Mouse (Mus musculus): ENCODE results near the gene Whrn.
A peak's percentile ranks its signal among the peaks of the same experiment; 100 is the strongest.

The Whrn gene

DNA sequence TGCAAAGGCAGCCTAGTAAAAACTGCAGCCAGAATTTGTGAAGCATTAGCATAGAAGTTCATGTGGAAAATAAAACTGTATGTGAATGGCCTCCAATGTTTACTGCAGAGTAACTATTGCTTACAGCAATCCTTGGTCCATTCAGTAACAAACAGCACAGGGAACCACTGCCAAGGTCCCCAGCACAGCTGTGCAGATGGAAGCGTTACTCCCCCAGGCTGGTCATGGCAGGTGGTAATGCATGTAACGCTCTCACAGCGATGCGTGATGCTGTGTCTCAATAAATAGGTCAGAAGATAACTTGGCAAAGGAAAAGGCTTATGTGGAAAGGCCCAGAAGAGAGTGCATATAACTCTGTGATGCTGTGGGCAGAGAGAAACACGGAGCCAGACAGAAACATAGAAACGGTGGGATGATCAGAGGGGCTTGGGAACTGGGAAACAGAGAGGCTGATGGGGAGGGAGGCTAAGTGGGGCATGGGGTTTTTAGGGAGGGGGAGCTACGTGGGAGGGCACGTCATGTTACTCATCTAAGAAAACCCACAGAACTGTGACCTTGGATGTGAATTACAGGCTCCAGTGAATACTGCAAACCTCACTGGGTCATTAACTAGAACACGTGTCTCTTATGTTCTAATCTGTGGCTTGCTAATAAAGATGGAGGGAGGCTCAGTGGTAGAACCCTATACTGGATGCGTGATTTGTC, 51.3 kb downstream of the Whrn start:
- DNase-seq: no peak

GRCm38 (mm10) chr4:63443101-63443500, 52.7 kb downstream of the Whrn start:
- DNase-seq: no peak

GRCm38 (mm10) chr4:63441616-63442015, 54.2 kb downstream of the Whrn start:
- DNase-seq: no peak

DNA sequence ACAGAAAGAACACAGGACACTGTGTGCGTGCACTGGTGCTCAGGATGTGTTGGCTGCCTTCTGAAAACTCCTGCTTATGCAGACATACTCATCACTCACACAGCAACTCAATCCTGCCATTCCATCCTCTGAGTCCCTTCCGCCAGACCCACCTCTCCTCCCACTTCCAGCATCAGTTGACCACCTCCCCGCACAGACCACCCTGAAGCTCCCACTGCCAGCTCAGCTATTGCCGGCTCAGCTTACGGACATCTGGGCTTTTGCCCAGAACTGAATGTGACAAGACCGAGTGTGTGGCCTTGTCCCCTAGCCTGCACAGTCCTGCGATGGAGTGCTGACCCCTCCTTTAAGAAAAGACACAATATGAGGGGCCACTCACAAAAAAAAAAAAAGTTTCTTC, 55.5 kb downstream of the Whrn start:
- DNase-seq: no peak

GRCm38 (mm10) chr4:63437968-63438367, 57.8 kb downstream of the Whrn start:
- no peak for DNase-seq

GRCm38 (mm10) chr4:63437119-63437815, 58.5 kb downstream of the Whrn start:
- DNase-seq: no peak

DNA sequence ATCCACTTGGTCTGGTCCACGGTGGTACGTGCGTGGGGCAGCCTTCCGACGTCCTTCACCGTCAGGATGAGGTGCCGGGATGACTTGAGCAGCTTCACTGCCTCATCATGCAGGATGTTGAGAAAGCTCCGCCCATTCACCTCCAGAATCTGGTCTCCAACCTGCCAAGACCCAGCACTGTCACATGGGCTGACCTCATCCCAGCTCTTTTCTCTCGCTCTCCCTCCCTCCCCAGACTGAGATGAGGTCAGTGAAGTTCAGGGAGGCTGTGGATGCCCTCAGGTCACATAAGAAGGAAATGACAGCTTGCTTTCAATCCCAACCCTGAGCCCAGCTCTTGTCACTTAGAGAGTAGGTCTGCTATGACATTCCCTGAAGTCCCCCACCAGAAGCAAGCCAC, 60.4 kb downstream of the Whrn start:
- no peak for DNase-seq

- no peak for DNase-seq
Measured at GRCm38 (mm10) chr4:63431098-63431497, 64.7 kb downstream of the Whrn start.

- no peak for DNase-seq
Measured at GRCm38 (mm10) chr4:63430357-63430756, 65.4 kb downstream of the Whrn start.

DNA sequence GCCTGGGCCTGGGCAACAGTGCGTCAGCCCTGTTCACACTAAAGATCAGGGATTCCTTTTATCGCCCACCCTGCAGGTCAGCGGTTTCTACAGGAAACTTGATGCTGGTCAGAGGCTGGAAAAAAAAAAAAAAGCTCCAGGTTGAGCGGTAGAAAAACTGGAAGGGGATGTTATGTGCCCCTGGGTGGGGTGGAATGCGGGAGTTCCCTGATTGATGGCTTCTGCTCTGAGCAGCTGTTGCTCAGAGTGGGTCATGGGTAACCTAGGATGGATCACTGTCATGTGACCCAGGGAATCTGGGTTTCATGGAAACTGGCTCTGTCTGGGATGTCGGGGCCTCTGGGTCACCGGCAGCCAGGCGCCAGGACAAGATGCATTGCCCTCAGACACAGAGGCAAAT, 69.5 kb downstream of the Whrn start:
- no peak for DNase-seq

GRCm38 (mm10) chr4:63423811-63424210, 72.0 kb downstream of the Whrn start:
- DNase-seq: no peak

- DNase-seq: no peak
Measured at GRCm38 (mm10) chr4:63423231-63423630, 72.6 kb downstream of the Whrn start.

GRCm38 (mm10) chr4:63420143-63420920, 75.5 kb downstream of the Whrn start:
- DNase-seq: no peak

DNA sequence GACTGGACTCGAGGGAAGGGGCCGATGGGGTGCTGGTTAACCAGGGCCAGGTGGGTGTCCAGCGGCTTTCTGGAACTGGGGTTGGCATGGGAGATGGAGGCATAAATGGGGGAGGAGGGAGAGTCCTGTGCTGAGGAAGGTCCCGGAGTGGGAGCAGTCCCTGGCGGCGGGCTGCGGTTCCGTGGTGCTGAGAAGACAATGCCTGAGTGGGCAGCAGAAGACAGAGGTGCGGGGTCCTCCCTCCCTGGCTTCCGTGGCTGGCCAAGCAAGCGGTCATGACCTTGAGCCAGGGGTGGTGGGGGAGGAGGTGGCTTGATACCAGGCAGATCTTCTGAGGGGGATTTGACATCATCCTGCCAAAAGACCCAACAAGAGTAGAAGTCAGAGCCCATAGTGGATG, 77.5 kb downstream of the Whrn start:
- no peak for DNase-seq

DNA sequence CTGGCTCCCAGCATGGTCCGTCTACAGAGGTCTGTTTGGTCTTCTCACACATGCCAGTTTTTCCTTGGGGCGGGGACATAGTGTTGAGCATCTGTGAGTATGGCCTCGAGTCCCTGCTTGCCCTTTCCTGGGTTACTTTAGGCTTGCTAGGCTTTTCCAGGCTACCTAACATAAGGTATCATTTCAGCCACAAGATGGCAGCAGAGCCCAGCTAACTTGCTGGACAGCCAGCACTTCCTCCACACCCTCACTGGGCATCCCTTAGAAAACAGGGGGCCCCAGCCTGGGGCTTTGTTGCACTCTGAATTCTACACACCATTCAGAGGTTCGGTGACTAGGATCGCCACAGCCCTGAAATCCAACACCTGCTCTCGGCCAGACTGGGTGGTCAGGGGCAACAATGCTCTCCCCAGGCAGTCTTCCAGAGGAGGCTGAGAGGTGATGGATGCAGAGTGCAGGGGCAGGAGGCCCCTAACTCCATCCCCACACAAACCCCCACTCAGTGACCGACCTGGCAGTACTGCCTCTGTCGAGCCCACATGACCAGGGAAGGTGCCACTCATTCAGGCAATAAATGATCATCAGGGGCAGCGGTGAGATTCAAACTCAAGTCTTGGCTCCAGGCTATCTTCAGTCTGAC, 78.4 kb downstream of the Whrn start:
- peak; percentile 81 to 82 for DNase-seq

DNA sequence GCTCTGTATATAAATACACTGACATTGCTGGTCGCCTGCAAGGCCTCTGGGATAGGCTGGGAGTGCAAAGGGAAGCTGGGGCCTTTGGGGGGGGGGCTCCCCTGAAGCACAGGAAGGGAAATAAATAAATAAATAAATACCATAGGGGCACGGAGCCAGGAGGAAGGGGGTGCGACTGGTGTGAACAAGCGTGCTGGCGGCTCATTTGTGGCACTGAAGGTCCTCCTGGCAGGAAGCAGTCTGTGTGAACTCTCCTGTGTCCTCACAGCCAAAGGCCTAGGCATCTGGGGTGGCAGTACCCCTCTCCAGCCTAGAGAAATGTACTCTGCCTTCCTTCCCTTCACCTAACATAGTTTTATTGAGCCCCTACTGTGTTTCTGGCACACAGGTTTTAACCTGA, 80.8 kb downstream of the Whrn start:
- no peak for DNase-seq

GRCm38 (mm10) chr4:63411222-63411621, 84.6 kb downstream of the Whrn start:
- no peak for DNase-seq

- DNase-seq: peak; percentile 95 to 96
Measured at GRCm38 (mm10) chr4:63410583-63410934, 85.2 kb downstream of the Whrn start.

DNA sequence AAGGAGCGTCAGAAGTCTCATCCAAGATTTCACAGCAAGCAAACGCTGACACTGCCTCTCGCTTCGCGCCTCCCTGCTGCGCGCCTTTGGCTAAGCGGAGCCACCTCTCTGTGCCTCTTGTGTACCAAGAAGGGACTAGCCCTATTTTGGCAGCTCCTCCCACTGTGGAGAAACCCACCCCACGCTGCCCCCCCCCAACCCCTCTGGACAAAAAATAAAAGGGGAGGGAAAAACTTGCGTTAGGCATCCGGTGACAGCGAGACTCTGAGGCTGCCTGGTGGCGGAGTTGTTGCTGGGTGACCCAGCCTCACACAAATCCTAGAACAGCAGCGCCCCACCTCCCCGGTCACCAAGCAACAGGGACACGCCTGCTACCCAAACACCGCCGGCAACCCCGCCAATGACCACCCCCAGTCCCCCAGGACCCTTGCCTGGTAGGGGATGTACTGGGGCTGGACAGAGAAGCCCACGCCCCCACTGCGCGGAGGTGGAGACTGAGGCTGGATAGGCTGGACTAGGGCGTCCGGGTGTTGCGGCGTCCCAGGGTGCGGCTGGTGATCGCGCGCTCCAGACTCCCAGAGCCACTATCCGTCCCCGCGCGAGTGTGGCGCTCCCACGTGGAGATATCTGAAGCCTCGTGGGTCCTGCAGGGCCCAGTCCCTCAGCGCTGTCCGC, 85.7 kb downstream of the Whrn start:
- peak; percentile 83 to 84 for DNase-seq

- peak; percentile 39 to 46 for DNase-seq
Measured at GRCm38 (mm10) chr4:63409317-63409907, 86.4 kb downstream of the Whrn start.

GRCm38 (mm10) chr4:63408649-63409048, 87.1 kb downstream of the Whrn start:
- peak; percentile 73 to 74 for DNase-seq

GRCm38 (mm10) chr4:63408247-63408646, 87.5 kb downstream of the Whrn start:
- DNase-seq: no peak

Measured in B cell, adult 2 months (primary cell).